Mouse (Mus musculus) lung, embryonic 14.5 days (tissue): ENCODE results near the gene Rabac1. TPM values are rescaled to one million over a fixed set of nuclear protein-coding genes. Genes with fewer than 3 reads are reported as not detected.

Experiments
- ATAC-seq: fragments of 200-750 bp; cut with Nextera tagmentation; 2 replicates; pipeline ENCODE4 v1.8.0; 2017; ENCODE audit warnings: mild to moderate bottlenecking, moderate TSS enrichment, moderate library complexity; ENCODE audit not compliant: insufficient read depth
- DNase-seq: peaks from one replicate; pipeline ENCODE4 v3.0.0-alpha.2; 2015
- H3K27ac ChIP-seq: fragments of 300-500 bp; sonication (generic); 2 replicates; pipeline ENCODE4 v1.5.1; 2014; ENCODE audit warnings: low read depth, mild to moderate bottlenecking, moderate library complexity
- H3K27me3 ChIP-seq: fragments of 300-500 bp; sonication (generic); 2 replicates; pipeline ENCODE4 v1.6.1; 2014; ENCODE audit warnings: low read length, control low read depth; ENCODE audit not compliant: insufficient read depth
- H3K36me3 ChIP-seq: fragments of 300-500 bp; sonication (generic); 2 replicates; pipeline ENCODE4 v1.6.1; 2014; ENCODE audit warnings: control low read depth; ENCODE audit not compliant: insufficient read depth
- H3K4me1 ChIP-seq: fragments of 300-500 bp; sonication (generic); 2 replicates; pipeline ENCODE4 v1.6.1; 2014; ENCODE audit warnings: antibody characterized with exemption, control low read depth; ENCODE audit not compliant: insufficient read depth
- H3K4me2 ChIP-seq: fragments of 300-500 bp; sonication (generic); 2 replicates; pipeline ENCODE4 v1.6.1; 2014; ENCODE audit warnings: mild to moderate bottlenecking
- H3K4me3 ChIP-seq: fragments of 300-500 bp; sonication (generic); 2 replicates; pipeline ENCODE4 v1.5.1; 2014; ENCODE audit warnings: low read depth, low read length
- H3K9ac ChIP-seq: fragments of 300-500 bp; sonication (generic); 2 replicates; pipeline ENCODE4 v1.6.1; 2014
- H3K9me3 ChIP-seq: fragments of 300-500 bp; sonication (generic); 2 replicates; pipeline ENCODE4 v1.6.1; 2016; ENCODE audit warnings: low read depth, low read length, control low read depth
- CTCF ChIP-seq: IDR thresholded peaks from 2 replicates; pipeline ENCODE4 v1.5.1; 2016; ENCODE audit warnings: antibody characterized with exemption, low read depth
- WGBS: fragments of 180-500 bp; shearing (Covaris S2); extraction: QIAGEN DNeasy Blood & Tissue Kit; methylation state at CpG from one replicate; pipeline ENCODE4 v1.1.7; 2014; 5-methylcytosine and 5-hydroxymethylcytosine counted together
- microRNA-seq: library from miRNA; unstranded; fragments of <30 nt; microRNA quantifications from one replicate; pipeline ENCODE4, GENCODE M21; 2016; ENCODE audit warnings: borderline number of aligned reads
- polyA plus RNA-seq: library from polyadenylated mRNA; unstranded; fragments of >200 nt; fragmentation: Nextera tagmentation; extraction: Ambion mirVana; gene quantifications from 2 replicates; pipeline ENCODE4 v1.2.1, GENCODE M21; 2014

Rabac1 gene
- polyA plus RNA-seq, 1 experiment from 2014 or later, result 130 TPM

DNA sequence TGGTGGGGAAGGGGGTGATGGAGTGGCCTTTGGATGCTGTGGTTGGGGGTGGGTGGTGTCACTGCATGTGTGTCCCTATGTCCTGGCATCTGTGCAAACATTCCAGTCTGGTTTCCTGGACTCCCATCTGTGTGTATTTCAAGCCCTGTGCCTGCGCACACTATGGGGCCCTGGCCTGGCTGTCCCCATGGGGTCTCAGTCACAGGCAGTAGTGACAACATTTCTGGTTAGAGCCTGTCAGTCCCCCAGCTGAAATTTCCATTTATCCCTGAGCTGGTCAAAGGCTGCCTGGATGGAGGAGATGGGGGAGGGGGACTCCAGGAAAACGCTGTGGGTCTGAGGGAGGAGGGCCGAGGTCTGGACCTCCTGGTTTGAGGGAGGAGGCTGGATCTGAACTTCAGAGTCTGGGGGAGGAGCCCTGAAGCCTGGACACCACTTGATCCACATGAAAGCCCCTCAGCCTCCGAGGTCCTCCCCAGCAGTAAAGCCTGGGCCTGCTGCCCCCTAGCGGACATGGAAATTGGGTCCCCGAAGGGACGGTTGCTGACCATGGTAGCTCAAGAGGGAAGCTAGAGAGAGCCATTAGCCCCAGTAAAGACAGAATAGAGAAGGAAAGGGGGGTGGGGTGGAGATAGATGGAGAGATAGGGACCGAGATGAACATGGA, 22.5 kb downstream of the Rabac1 start:
- 1% methylated on average over 8 of the region's 8 CpGs for WGBS
- no peaks in the 10 kb centered on the region for H3K4me1 ChIP-seq
- peak; percentile 90 for DNase-seq
- H3K36me3 ChIP-seq, result no peaks in the 10 kb centered on the region
- H3K4me2 ChIP-seq, result no peak overlapping the region
- peak; percentile 48; the same call in 1 of the 2 replicates for ATAC-seq
- peaks cover 100% of the 10 kb centered on the region for H3K27me3 ChIP-seq
- peak; percentile 91 for TF ChIP-seq CTCF
- H3K27ac ChIP-seq, result no peak overlapping the region
- no peak overlapping the region for H3K4me3 ChIP-seq
- H3K9ac ChIP-seq, result no peak overlapping the region
- H3K9me3 ChIP-seq, result no peaks in the 10 kb centered on the region

DNA sequence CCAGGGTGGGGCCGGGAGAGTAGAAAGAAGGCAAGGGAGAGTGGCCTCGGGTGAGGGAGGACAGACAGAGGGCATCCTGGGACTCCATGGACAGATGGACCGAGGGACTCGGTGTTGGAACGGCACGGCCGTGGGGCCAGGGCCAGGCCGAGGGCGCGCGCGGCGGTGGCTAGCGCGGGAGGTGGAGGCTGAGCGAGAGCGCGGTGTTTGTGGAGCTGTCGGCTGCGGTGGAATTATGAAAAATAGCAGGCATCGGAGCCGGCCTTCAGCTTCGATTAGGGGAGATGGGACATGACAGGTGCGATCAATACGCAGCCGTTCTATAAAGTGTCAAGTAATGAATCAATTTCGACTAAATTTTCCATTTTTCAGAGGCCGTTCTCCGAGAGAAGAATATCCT, 23.8 kb downstream of the Rabac1 start:
- ATAC-seq, result no peak

DNA sequence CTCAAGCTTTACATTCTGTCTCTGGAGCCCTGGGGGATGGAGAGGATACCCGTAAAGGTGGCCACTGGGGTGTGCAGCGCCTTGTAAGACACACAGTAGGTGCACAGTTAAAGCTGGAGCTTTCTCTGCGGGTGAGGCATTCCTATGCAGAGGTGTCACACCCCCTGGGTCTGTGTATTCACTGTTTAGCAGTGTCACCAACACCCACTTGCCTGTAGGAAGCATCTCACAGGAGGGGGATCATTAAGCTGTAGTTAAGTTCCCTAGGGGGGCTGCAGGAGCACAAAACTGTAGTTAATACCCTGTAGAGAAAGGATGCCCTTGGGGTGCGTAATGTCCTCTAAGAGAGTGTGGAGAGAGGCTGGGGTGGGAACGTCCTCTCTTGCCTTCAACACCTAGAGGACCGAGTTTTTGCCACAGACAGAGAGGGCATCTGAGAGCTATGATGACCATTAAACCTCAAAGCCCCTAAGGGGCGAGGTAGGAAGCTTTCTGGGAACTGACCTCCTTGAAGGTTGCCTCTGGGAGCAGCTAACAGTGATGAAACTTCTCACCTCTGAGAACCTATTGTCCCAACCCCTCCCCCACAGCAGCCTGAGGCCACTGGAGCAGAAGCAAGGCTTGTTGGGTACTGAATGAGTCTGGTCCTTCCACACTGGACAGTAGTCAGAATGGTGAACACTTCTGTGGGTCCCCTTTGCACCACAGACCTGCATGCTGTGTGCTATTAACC, 25.1 kb downstream of the Rabac1 start:
- Histone ChIP-seq H3K9me3 (no peaks in the 10 kb centered on the region), H3K27me3 (peaks cover 100% of the 10 kb centered on the region), H3K27ac (no peak overlapping the region), H3K4me2 (no peak overlapping the region), H3K4me1 (no peaks in the 10 kb centered on the region), H3K9ac (no peak overlapping the region), H3K36me3 (no peaks in the 10 kb centered on the region), H3K4me3 (no peak overlapping the region)
- WGBS, result under 1% methylated on average over 7 of the region's 7 CpGs
- DNase-seq (no peak), ATAC-seq (no peak)
- TF ChIP-seq CTCF, result no peak

More for the DNA sequence above, 23.8 kb downstream of the Rabac1 start:
- H3K27ac ChIP-seq, result no peak overlapping the region
- no peak overlapping the region for H3K4me3 ChIP-seq
- no peaks in the 10 kb centered on the region for H3K36me3 ChIP-seq
- H3K4me1 ChIP-seq, result no peaks in the 10 kb centered on the region
- peaks cover 100% of the 10 kb centered on the region for H3K27me3 ChIP-seq
- H3K9me3 ChIP-seq, result no peaks in the 10 kb centered on the region
- H3K9ac ChIP-seq, result no peak overlapping the region
- no peak overlapping the region for H3K4me2 ChIP-seq
- WGBS, result 4% methylated on average over 29 of the region's 29 CpGs
- no peak for TF ChIP-seq CTCF
- no peak for DNase-seq

DNA sequence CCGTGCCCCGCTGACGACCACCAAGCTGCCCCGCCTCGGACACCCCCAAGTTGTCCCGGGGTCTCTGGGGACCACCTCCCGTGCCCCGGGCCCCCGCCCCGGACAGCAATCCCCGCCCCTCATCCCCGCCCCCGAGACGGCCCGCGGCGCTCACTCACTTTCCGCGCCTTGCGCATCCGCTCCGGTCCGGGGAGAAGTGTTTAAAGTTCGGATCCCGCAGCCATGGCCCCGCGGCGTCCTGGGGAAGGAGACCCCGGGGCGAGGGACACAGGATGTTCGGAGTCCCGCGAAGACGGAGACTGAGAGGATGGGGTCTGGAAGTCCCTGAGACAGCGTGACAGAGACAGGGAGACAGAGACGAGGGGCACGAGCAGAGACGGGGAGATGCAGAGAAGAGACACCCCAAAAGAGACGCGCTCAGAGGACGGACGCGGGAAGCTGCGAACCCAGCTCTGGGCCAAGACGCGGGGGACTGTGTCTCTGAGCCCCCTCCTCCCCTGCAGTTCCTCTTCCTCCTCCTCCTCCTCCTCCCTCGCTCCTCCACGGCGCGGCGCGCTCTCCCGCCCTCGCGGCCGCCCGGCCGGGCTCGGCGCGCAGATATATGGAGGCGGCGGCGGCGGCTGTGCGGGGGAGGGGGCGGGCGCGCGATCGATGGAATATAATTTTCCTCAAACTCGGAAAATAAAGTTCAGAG, 28.1 kb downstream of the Rabac1 start, which contains the start of gene Gm4881:
Gene Gm4881 (minus strand): TSS at position 238 of the 694 bp plus-strand sequence.
- H3K4me2 ChIP-seq, result peak within 1 kb of the TSS; percentile 60
- no peaks in the 10 kb centered on the region for H3K9me3 ChIP-seq
- no peaks in the 10 kb centered on the region for H3K36me3 ChIP-seq
- H3K27ac ChIP-seq, result no peak within 1 kb of the TSS
- DNase-seq (no peak), ATAC-seq (no peak)
- H3K4me1 ChIP-seq, result no peaks in the 10 kb centered on the region
- TF ChIP-seq CTCF, result no peak
- 1% methylated on average over 64 of the region's 72 CpGs for WGBS
- H3K27me3 ChIP-seq, result peaks cover 88% of the 10 kb centered on the region
- no peak within 1 kb of the TSS; the same call in 1 of the 2 replicates for H3K9ac ChIP-seq
- H3K4me3 ChIP-seq, result peak within 1 kb of the TSS; percentile 36

DNA sequence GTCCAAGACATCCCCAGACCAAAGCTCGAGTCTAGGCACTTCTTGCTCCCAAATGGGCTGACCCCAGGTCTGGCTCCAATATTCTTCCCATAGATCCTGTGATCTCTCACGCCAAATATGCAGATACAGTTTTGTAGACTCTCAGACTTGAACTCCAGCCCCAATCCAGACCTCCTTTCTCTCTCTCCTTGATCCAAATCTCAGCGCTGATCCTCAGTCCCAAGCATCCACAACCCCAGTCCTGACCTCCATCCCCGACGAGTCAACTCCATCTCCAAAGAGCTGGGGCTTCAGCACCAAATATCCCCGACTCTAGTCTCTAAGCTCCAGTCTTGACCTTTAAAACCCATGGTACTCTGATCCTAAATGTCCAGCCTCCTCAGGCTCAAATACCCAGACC, 28.9 kb downstream of the Rabac1 start:
- 5% methylated on average over 6 of the region's 6 CpGs for WGBS
- Histone ChIP-seq H3K9me3 (no peaks in the 10 kb centered on the region), H3K9ac (no peak overlapping the region), H3K4me2 (no peak overlapping the region), H3K4me3 (no peak overlapping the region; the same call in 1 of the 2 replicates), H3K4me1 (no peaks in the 10 kb centered on the region), H3K36me3 (no peaks in the 10 kb centered on the region), H3K27ac (no peak overlapping the region), H3K27me3 (peaks cover 81% of the 10 kb centered on the region)
- no peak for DNase-seq
- no peak for TF ChIP-seq CTCF
- ATAC-seq, result no peak

DNA sequence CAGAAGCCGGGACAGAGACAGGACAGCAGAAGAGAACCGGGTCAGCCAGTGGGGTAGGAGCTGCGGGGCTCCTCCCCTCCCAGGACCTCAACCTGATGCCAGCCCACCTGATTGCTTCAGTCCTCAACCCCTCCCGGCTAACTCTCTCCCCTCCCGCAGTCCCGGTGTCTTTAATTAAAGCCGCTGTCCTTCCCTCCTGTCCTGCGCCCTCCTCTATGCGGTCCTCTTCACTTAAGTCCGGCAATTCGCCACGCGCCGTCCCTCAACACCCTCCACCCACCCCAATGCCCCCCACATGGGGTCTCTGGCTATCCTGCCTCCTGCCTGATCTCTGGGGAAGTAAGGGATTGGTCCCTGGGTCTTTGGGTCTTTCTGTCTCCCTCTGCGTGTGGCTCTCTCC, 40.9 kb downstream of the Rabac1 start:
- no peak for DNase-seq

DNA sequence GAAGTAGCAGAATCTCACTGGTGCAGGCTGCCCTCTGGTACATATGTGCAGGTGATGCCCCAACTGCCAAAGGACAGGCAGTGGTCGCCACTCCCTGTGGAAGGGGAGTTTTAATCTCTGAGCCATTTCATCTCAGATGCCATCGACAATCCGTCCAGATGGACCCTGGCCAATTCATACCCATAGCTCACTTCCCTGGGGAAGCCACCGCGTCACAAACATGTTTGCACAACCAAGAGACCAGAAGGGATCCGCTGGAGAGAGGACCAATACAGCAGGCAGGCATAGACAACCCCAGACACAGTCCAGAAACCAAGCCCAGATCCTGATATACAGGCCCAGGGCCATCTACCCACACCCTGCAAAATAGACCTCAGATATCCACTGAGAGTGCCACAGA, 42.1 kb downstream of the Rabac1 start:
- H3K27ac ChIP-seq, result no peak overlapping the region
- no peak for TF ChIP-seq CTCF
- peaks cover 18% of the 10 kb centered on the region for H3K36me3 ChIP-seq
- WGBS, result 47% methylated on average over 6 of the region's 6 CpGs
- H3K4me3 ChIP-seq, result no peak overlapping the region
- peaks cover 59% of the 10 kb centered on the region for H3K27me3 ChIP-seq
- no peaks in the 10 kb centered on the region for H3K4me1 ChIP-seq
- no peaks in the 10 kb centered on the region for H3K9me3 ChIP-seq
- DNase-seq (no peak), ATAC-seq (no peak)
- no peak overlapping the region for H3K4me2 ChIP-seq
- no peak overlapping the region for H3K9ac ChIP-seq

More for the DNA sequence above, 40.9 kb downstream of the Rabac1 start:
- no peak overlapping the region for H3K27ac ChIP-seq
- H3K36me3 ChIP-seq, result peaks cover 6% of the 10 kb centered on the region
- no peaks in the 10 kb centered on the region for H3K4me1 ChIP-seq
- ATAC-seq, result no peak
- H3K4me2 ChIP-seq, result no peak overlapping the region
- WGBS, result under 1% methylated on average over 15 of the region's 15 CpGs
- H3K9ac ChIP-seq, result no peak overlapping the region
- H3K27me3 ChIP-seq, result peaks cover 69% of the 10 kb centered on the region
- H3K4me3 ChIP-seq, result no peak overlapping the region
- H3K9me3 ChIP-seq, result no peaks in the 10 kb centered on the region
- no peak for TF ChIP-seq CTCF

Small RNA genes lying within 50 kb of the gene (microRNA-seq; reads per million reads assigned to microRNA genes)
- gene Mir7046 (0.71 reads per million), gene Mir7047 (not detected)

Other genes starting within 250 kb of the Rabac1 start
- gene Gm4763, start 245.8 kb downstream of the Rabac1 start, polyA plus RNA-seq, result not detected in 2 replicates
- gene Cd177, start 212.4 kb downstream of the Rabac1 start, polyA plus RNA-seq, result 0.13 TPM in 1 of 2 replicates, not detected in the other
- not detected in 2 replicates for gene Ceacam10, start 195.5 kb downstream of the Rabac1 start, polyA plus RNA-seq
- 23.5 and 25.5 TPM in 2 replicates for gene Gm9844, start 110.5 kb downstream of the Rabac1 start, polyA plus RNA-seq
- gene Lypd4, start 102.8 kb downstream of the Rabac1 start, polyA plus RNA-seq, result not detected in 2 replicates
- not detected in 2 replicates for gene Dmrtc2, start 102.7 kb downstream of the Rabac1 start, polyA plus RNA-seq
- 3,015 and 3,069 TPM in 2 replicates for gene Rps19, start 88.4 kb downstream of the Rabac1 start, polyA plus RNA-seq
- 0.16 and 0.24 TPM in 2 replicates for gene Cd79a, start 75.4 kb downstream of the Rabac1 start, polyA plus RNA-seq
- 109 and 120 TPM in 2 replicates for gene Arhgef1, start 69.8 kb downstream of the Rabac1 start, polyA plus RNA-seq
- not detected in 2 replicates for gene Gm4881, start 28.3 kb downstream of the Rabac1 start, polyA plus RNA-seq
- gene Atp1a3, start 33.2 kb upstream of the Rabac1 start, polyA plus RNA-seq, result 0.74 and 0.89 TPM in 2 replicates
- gene Grik5, start 99.6 kb upstream of the Rabac1 start, polyA plus RNA-seq, result 6.7 and 6.8 TPM in 2 replicates
- 29.9 and 30.7 TPM in 2 replicates for gene Zfp574, start 99.8 kb upstream of the Rabac1 start, polyA plus RNA-seq
- gene Pou2f2, start 207.0 kb upstream of the Rabac1 start, polyA plus RNA-seq, result 0.28 and 0.42 TPM in 2 replicates
- 5.2 and 6.7 TPM in 2 replicates for gene Dedd2, start 247.9 kb upstream of the Rabac1 start, polyA plus RNA-seq
- 3.5 and 3.8 TPM in 2 replicates for gene Zfp526, start 248.7 kb upstream of the Rabac1 start, polyA plus RNA-seq